29 mouse cellular contexts compared by ENCODE assay signal in the genomic region with DNA sequence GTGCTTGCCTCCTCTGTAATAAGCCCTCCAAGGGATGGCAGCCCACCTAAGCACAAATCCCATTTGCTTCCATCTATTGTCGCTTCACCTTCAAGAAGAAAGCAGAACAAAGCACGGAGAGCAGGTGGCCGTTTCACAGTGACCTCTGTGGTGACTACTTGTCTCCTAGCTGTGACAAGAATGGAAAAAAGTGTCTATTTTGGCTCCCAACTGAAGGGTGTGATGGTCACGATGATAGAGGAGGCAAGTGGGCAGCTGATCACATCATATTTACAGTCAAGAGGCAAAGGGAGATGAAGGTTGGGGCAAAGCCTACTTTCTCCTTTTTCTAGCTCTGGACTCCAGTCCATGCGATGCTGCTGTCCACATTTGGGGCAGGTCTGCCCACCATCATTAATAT. TPM values are rescaled to one million over a fixed set of nuclear protein-coding genes. Genes with fewer than 3 reads are reported as not detected.
"Had no signal": no experiment of that assay in that cellular context is flagged by ENCODE, and none has a peak within 500 bp of the region (broad histone marks: within the 10 kb centered on the region; RNA-seq: fewer than 3 reads in every experiment).

No protein-coding gene starts in this region.

- H3K4me1 ChIP-seq: heart, embryonic 10.5 days; heart, embryonic 12.5 days; limb, embryonic 10.5 days had no signal

- H3K36me3 ChIP-seq: heart, embryonic 10.5 days; heart, embryonic 12.5 days; hindbrain, embryonic 10.5 days; hindbrain, embryonic 12.5 days; intestine, embryonic 15.5 days; kidney, embryonic 15.5 days; limb, embryonic 10.5 days; limb, embryonic 12.5 days; liver, embryonic 13.5 days had no signal

- DNase-seq: gastrocnemius, adult 2 months; gastrocnemius, postnatal 10 days; gastrocnemius, postnatal 25 days; heart, adult 18-20 months; heart, postnatal 10 days; heart, postnatal 4 days; kidney, adult 18-20 months; kidney, adult 9 months; kidney, postnatal 14 days; kidney, postnatal 36 days; layer of hippocampus, adult 9-11 months; layer of hippocampus, postnatal 36 days; liver; liver, embryonic 13.5 days had no signal

- H3K9me3 ChIP-seq: hindbrain, embryonic 12.5 days had no signal

- H3K4me2 ChIP-seq: heart, embryonic 12.5 days; hindbrain, embryonic 12.5 days; hindbrain, embryonic 14.5 days; intestine, embryonic 15.5 days; kidney, embryonic 15.5 days; limb, embryonic 12.5 days; liver, embryonic 11.5 days; liver, embryonic 13.5 days had no signal

- ATAC-seq: hindbrain, embryonic 16.5 days; inflammation-experienced regulatory T-cells, adult 6 months; intestine, embryonic 15.5 days; intestine, postnatal 0 days had no signal

- H3K9ac ChIP-seq: heart, embryonic 12.5 days; hindbrain, embryonic 12.5 days; hindbrain, embryonic 14.5 days; intestine, embryonic 15.5 days; kidney, embryonic 15.5 days; limb, embryonic 12.5 days; liver, embryonic 13.5 days had no signal

- H3K4me3 ChIP-seq: gastrocnemius, adult 2 months; heart, embryonic 10.5 days; heart, embryonic 12.5 days; hindbrain, embryonic 10.5 days; hindbrain, embryonic 12.5 days; intestine, embryonic 15.5 days; kidney, embryonic 15.5 days; limb, embryonic 10.5 days; limb, embryonic 12.5 days; liver, embryonic 13.5 days had no signal

- H3K27me3 ChIP-seq: heart, embryonic 12.5 days; hindbrain, embryonic 12.5 days; intestine, embryonic 15.5 days; kidney, embryonic 15.5 days; limb, embryonic 12.5 days; liver, embryonic 13.5 days had no signal

- H3K27ac ChIP-seq: gastrocnemius, adult 2 months; heart, embryonic 10.5 days; hindbrain, embryonic 10.5 days; hindbrain, embryonic 12.5 days; hindbrain, embryonic 14.5 days; intestine, embryonic 15.5 days; kidney, embryonic 15.5 days; kidney, postnatal 0 days; limb, embryonic 10.5 days; limb, embryonic 12.5 days; liver, embryonic 13.5 days had no signal

RNA-seq across cellular contexts. Expression of gene Ksr2, which starts 18.0 kb away (rescaled TPM):
- total RNA-seq: heart, postnatal 25 days had no signal
- polyA plus RNA-seq: limb, embryonic 10.5 days had no signal
